Mouse (Mus musculus) forebrain, embryonic 10.5 days (tissue): ENCODE data around the gene Timp2. TPM values are rescaled to one million over a fixed set of nuclear protein-coding genes. Genes with fewer than 3 reads are reported as not detected.
"Not testable (repeated sequence)": the region's sequence is repeated elsewhere in the genome, so short reads cannot be mapped to it uniquely, and the experiment has no call there.

ENCODE experiments used
- DNase-seq: peaks from one replicate; pipeline ENCODE4 v3.0.0-alpha.2; 2017; ENCODE audit warnings: low spot score; ENCODE audit errors: extremely low spot score
- H3K27ac ChIP-seq: fragments of 300-500 bp; sonication (generic); 2 replicates; pipeline ENCODE4 v1.5.1; 2016; ENCODE audit warnings: mild to moderate bottlenecking
- H3K27me3 ChIP-seq: fragments of 300-500 bp; sonication (generic); 2 replicates; pipeline ENCODE4 v1.6.1; 2016; ENCODE audit warnings: mild to moderate bottlenecking; ENCODE audit not compliant: poor library complexity, severe bottlenecking
- H3K36me3 ChIP-seq: fragments of 300-500 bp; sonication (generic); replicated peaks from 2 replicates; pipeline ENCODE4 v1.6.1; 2016; ENCODE audit warnings: mild to moderate bottlenecking, moderate library complexity
- H3K4me1 ChIP-seq: fragments of 300-500 bp; sonication (generic); 2 replicates; pipeline ENCODE4 v1.6.1; 2016
- H3K4me3 ChIP-seq: fragments of 300-500 bp; sonication (generic); 2 replicates; pipeline ENCODE4 v1.5.1; 2016; ENCODE audit warnings: mild to moderate bottlenecking, moderate library complexity
- H3K9me3 ChIP-seq: fragments of 300-500 bp; sonication (generic); 2 replicates; pipeline ENCODE4 v1.6.1; 2016; ENCODE audit warnings: mild to moderate bottlenecking, moderate library complexity
- whole genome bisulfite sequencing: fragments of 180-500 bp; shearing (Covaris S2); methylation state at CpG from one replicate; pipeline ENCODE4 v1.1.7; 2016; 5-methylcytosine and 5-hydroxymethylcytosine counted together
- polyA plus RNA-seq: library from polyadenylated mRNA; unstranded; fragments of >200 nt; fragmentation: Nextera tagmentation; extraction: Ambion mirVana; gene quantifications from 2 replicates; pipeline ENCODE4 v1.2.1, GENCODE M21; 2016

Gene Timp2
- polyA plus RNA-seq, 1 experiment from 2014 or later: 31.3 TPM

GRCm38 (mm10) chr11:118379251-118380009 is 23.9 kb upstream of the Timp2 start:
- Histone ChIP-seq H3K27ac (peak overlapping the region; percentile 48), H3K9me3 (no peaks in the 10 kb centered on the region), H3K36me3 (no peaks in the 10 kb centered on the region), H3K4me1 (peaks cover 22% of the 10 kb centered on the region), H3K27me3 (no peaks in the 10 kb centered on the region), H3K4me3 (no peak overlapping the region)
- 44% methylated on average over 11 of the region's 11 CpGs for WGBS
- DNase-seq: peak; percentile 82

- no peaks in the 10 kb centered on the region for H3K9me3 ChIP-seq
- DNase-seq: no peak
- no peak overlapping the region for H3K27ac ChIP-seq
- H3K36me3 ChIP-seq: no peaks in the 10 kb centered on the region
- no peak overlapping the region for H3K4me3 ChIP-seq
- 87% methylated on average over 6 of the region's 6 CpGs for WGBS
- H3K4me1 ChIP-seq: peaks cover 27% of the 10 kb centered on the region
- H3K27me3 ChIP-seq: no peaks in the 10 kb centered on the region
Observed at GRCm38 (mm10) chr11:118378656-118379055, 23.1 kb upstream of the Timp2 start.

- not testable (repeated sequence) for H3K4me3 ChIP-seq, DNase-seq, H3K36me3 ChIP-seq, H3K27ac ChIP-seq, H3K9me3 ChIP-seq, H3K27me3 ChIP-seq
- H3K4me1 ChIP-seq: peaks cover 30% of the 10 kb centered on the region
Observed at GRCm38 (mm10) chr11:118376323-118376722, 20.8 kb upstream of the Timp2 start.

GRCm38 (mm10) chr11:118375881-118376280 is 20.3 kb upstream of the Timp2 start:
- peaks cover 30% of the 10 kb centered on the region for H3K4me1 ChIP-seq
- WGBS: 91% methylated on average over 5 of the region's 5 CpGs

GRCm38 (mm10) chr11:118375461-118375860 is 19.9 kb upstream of the Timp2 start:
- peaks cover 30% of the 10 kb centered on the region for H3K4me1 ChIP-seq
- DNase-seq: no peak
- H3K27me3 ChIP-seq: no peaks in the 10 kb centered on the region
- no peaks in the 10 kb centered on the region for H3K36me3 ChIP-seq
- no peaks in the 10 kb centered on the region for H3K9me3 ChIP-seq
- no peak overlapping the region for H3K27ac ChIP-seq
- 91% methylated on average over 8 of the region's 8 CpGs for WGBS
- no peak overlapping the region for H3K4me3 ChIP-seq

More at GRCm38 (mm10) chr11:118375881-118376280, 20.3 kb upstream of the Timp2 start:
- DNase-seq: no peak
- H3K4me3 ChIP-seq: no peak overlapping the region
- H3K36me3 ChIP-seq: no peaks in the 10 kb centered on the region
- H3K9me3 ChIP-seq: no peaks in the 10 kb centered on the region
- H3K27me3 ChIP-seq: no peaks in the 10 kb centered on the region
- H3K27ac ChIP-seq: no peak overlapping the region

GRCm38 (mm10) chr11:118375006-118375405 is 19.5 kb upstream of the Timp2 start:
- Histone ChIP-seq H3K27ac (no peak overlapping the region), H3K36me3 (no peaks in the 10 kb centered on the region), H3K9me3 (no peaks in the 10 kb centered on the region), H3K4me3 (no peak overlapping the region), H3K27me3 (no peaks in the 10 kb centered on the region), H3K4me1 (peaks cover 30% of the 10 kb centered on the region)
- no peak for DNase-seq

GRCm38 (mm10) chr11:118374506-118374905 is 19.0 kb upstream of the Timp2 start:
- H3K4me1 ChIP-seq: peaks cover 27% of the 10 kb centered on the region
- H3K4me3 ChIP-seq: no peak overlapping the region
- H3K36me3 ChIP-seq: no peaks in the 10 kb centered on the region
- no peak for DNase-seq
- WGBS: 66% methylated on average over 5 of the region's 5 CpGs
- no peaks in the 10 kb centered on the region for H3K27me3 ChIP-seq
- no peak overlapping the region for H3K27ac ChIP-seq
- H3K9me3 ChIP-seq: no peaks in the 10 kb centered on the region

GRCm38 (mm10) chr11:118372641-118373040 is 17.1 kb upstream of the Timp2 start:
- 0 out of 2 replicates have a peak overlapping the region, but pooled peaks have one; percentile 52 for H3K27ac ChIP-seq
- peaks cover 23% of the 10 kb centered on the region for H3K4me1 ChIP-seq
- H3K36me3 ChIP-seq: no peaks in the 10 kb centered on the region
- no peaks in the 10 kb centered on the region for H3K27me3 ChIP-seq
- DNase-seq: no peak
- no peaks in the 10 kb centered on the region for H3K9me3 ChIP-seq
- no peak overlapping the region for H3K4me3 ChIP-seq
- WGBS: 52% methylated on average over 7 of the region's 7 CpGs

GRCm38 (mm10) chr11:118371876-118372275 is 16.3 kb upstream of the Timp2 start:
- no peak overlapping the region for H3K4me3 ChIP-seq
- no peaks in the 10 kb centered on the region for H3K27me3 ChIP-seq
- no peaks in the 10 kb centered on the region for H3K36me3 ChIP-seq
- peaks cover 23% of the 10 kb centered on the region for H3K4me1 ChIP-seq
- no peak overlapping the region for H3K27ac ChIP-seq
- H3K9me3 ChIP-seq: no peaks in the 10 kb centered on the region
- no peak for DNase-seq
- 88% methylated on average over 7 of the region's 7 CpGs for WGBS

- WGBS: 81% methylated on average over 8 of the region's 8 CpGs
- H3K4me1 ChIP-seq: peaks cover 25% of the 10 kb centered on the region
Observed at GRCm38 (mm10) chr11:118369657-118370056, 14.1 kb upstream of the Timp2 start.

GRCm38 (mm10) chr11:118369251-118369650 is 13.7 kb upstream of the Timp2 start:
- H3K9me3 ChIP-seq: no peaks in the 10 kb centered on the region
- peaks cover 24% of the 10 kb centered on the region for H3K4me1 ChIP-seq
- no peak overlapping the region for H3K27ac ChIP-seq
- H3K4me3 ChIP-seq: no peak overlapping the region
- H3K36me3 ChIP-seq: no peaks in the 10 kb centered on the region
- DNase-seq: no peak
- H3K27me3 ChIP-seq: no peaks in the 10 kb centered on the region
- 89% methylated on average over 5 of the region's 5 CpGs for WGBS

More at GRCm38 (mm10) chr11:118369657-118370056, 14.1 kb upstream of the Timp2 start:
- Histone ChIP-seq H3K9me3 (no peaks in the 10 kb centered on the region), H3K27ac (no peak overlapping the region), H3K36me3 (no peaks in the 10 kb centered on the region), H3K4me3 (no peak overlapping the region), H3K27me3 (no peaks in the 10 kb centered on the region)
- DNase-seq: no peak

- Histone ChIP-seq H3K36me3 (no peaks in the 10 kb centered on the region), H3K9me3 (no peaks in the 10 kb centered on the region), H3K4me1 (peaks cover 30% of the 10 kb centered on the region), H3K27me3 (no peaks in the 10 kb centered on the region), H3K27ac (no peak overlapping the region), H3K4me3 (no peak overlapping the region)
- DNase-seq: no peak
- 65% methylated on average over 3 of the region's 3 CpGs for WGBS
Observed at GRCm38 (mm10) chr11:118368330-118368729, 12.8 kb upstream of the Timp2 start.

- WGBS: 78% methylated on average over 8 of the region's 8 CpGs
Observed at GRCm38 (mm10) chr11:118366559-118366958, 11.0 kb upstream of the Timp2 start.

More at GRCm38 (mm10) chr11:118366559-118366958, 11.0 kb upstream of the Timp2 start:
- Histone ChIP-seq H3K4me1 (peaks cover 44% of the 10 kb centered on the region), H3K9me3 (no peaks in the 10 kb centered on the region), H3K27me3 (peaks cover 4% of the 10 kb centered on the region; the same call in 1 of the 2 replicates), H3K36me3 (no peaks in the 10 kb centered on the region), H3K27ac (peak overlapping the region; percentile 82; the same call in 1 of the 2 replicates), H3K4me3 (no peak overlapping the region)
- no peak for DNase-seq
